Mouse (Mus musculus) urinary bladder, adult 18-20 months (tissue): ENCODE results near the gene Ugt1a6b.

Experiments
- DNase-seq, 2 experiments: peaks; one replicate each; pipeline ENCODE4 v3.0.0; 2022; ENCODE audit warnings: low spot score in 2 of 2, mixed read lengths in 2 of 2

Ugt1a6b gene

GRCm38 (mm10) chr1:88261706-88262105 is 158.7 kb downstream of the Ugt1a6b start:
- no peak for DNase-seq

DNA sequence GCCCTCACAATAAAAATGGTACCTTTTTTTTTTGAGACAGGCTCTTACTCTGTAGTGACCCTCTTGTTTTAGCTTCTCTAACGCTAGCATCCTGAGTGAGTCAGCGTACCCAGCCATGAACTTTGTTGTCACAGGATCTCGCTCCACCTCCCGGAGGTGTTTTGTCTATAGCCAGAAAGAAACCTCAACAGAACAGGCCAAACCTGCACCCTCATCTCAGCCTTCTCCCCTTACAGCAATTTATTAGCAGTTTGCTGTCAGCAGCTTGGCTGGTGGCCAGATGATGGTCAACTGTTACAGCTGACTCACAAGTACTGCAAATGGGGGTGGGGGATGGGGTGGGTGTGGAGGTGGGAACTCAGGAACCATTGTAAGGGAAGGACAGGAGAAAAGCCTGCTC is 159.2 kb downstream of the Ugt1a6b start:
- DNase-seq, result peak; percentile 97 to 98

GRCm38 (mm10) chr1:88262961-88263360 is 159.9 kb downstream of the Ugt1a6b start:
- no peak for DNase-seq

GRCm38 (mm10) chr1:88263778-88264177 is 160.7 kb downstream of the Ugt1a6b start:
- no peak for DNase-seq

GRCm38 (mm10) chr1:88264237-88264868 is 161.3 kb downstream of the Ugt1a6b start:
- DNase-seq, result no peak

DNA sequence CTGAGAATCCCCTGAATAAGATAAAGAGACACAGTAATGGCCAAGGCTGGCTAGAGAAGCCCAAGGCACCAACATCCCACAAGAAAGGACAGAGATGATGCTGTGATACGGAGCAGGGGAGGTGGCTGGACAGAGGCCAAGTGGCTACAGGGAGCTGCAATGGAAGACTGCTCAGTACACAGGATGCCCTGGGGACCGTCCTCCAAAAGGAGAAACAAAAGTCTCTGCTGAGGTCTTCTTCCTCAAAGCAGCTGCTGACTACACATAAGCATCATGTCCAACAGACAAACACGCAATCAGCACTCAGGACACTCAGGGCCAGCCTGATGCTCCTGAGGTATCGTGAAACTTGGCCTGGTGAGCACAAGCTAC is 161.8 kb downstream of the Ugt1a6b start:
- DNase-seq, result no peak

DNA sequence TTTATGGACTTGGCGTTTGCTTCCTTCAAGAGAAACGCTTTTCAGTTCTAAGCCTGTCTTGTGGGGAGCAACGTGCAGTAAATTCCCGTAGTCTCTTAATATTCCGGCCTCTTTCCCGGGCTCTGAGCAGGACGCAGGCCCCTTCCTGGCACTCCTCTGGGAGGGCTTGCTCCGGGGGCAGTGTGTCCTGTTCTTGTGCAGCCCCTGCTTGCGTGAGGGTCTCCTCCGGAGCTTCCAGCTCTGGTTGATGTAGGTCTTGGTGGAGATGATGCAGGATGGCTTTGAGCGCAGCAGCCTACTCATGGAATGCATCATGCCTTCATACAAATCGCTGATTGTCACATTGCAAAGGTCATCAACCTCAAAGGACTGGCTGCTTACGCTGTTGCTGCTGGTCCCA is 163.1 kb downstream of the Ugt1a6b start:
- no peak for DNase-seq

GRCm38 (mm10) chr1:88267489-88267888 is 164.4 kb downstream of the Ugt1a6b start:
- DNase-seq, result no peak

- no peak for DNase-seq
These were observed 165.0 kb downstream of the Ugt1a6b start for GRCm38 (mm10) chr1:88268070-88268469.
